ENCODE assay signal across 10 mouse cellular contexts in genomic region chr9:56869552-56869951, GRCm38 (mm10). TPM values are rescaled to one million over a fixed set of nuclear protein-coding genes. Genes with fewer than 3 reads are reported as not detected.
DNase-seq lines count a peak whose midpoint lies in the region; ATAC-seq and TF ChIP-seq lines count a peak whose summit lies in the region.
"Had no signal": no experiment of that assay in that cellular context is flagged by ENCODE, and none has a peak within 500 bp of the region (broad histone marks: within the 10 kb centered on the region; RNA-seq: fewer than 3 reads in every experiment).

No protein-coding gene starts in this region.

- H3K4me3 ChIP-seq in heart, embryonic 14.5 days (ENCODE audit: control insufficient read depth in 1 of 2, insufficient read depth in 1 of 2, low read depth in 1 of 2, low read length in 2 of 2), result no peak overlapping the region
- no peak overlapping the region for H3K4me3 ChIP-seq in kidney, embryonic 15.5 days (replicated peaks)
- H3K4me3 ChIP-seq in lung, postnatal 0 days (ENCODE audit: low read depth, low read length), result no peak overlapping the region

- peak overlapping the region in 1 of 2 experiments; percentile 96; a peak in 1 of 4 replicates for H3K27ac ChIP-seq in heart, embryonic 14.5 days (replicated peaks in 1 of 2; ENCODE audit: control insufficient read depth in 1 of 2, insufficient read depth in 1 of 2, low read depth in 2 of 2, low read length in 2 of 2)
- H3K27ac ChIP-seq in kidney, embryonic 15.5 days, result peak overlapping the region; percentile 86
- H3K27ac ChIP-seq in lung, postnatal 0 days (ENCODE audit: low read length), result no peak overlapping the region

- H3K27me3 ChIP-seq in heart, embryonic 14.5 days (ENCODE audit: control insufficient read depth, insufficient read depth, low read length), result no peaks in the 10 kb centered on the region
- H3K27me3 ChIP-seq in kidney, embryonic 15.5 days, result no peaks in the 10 kb centered on the region
- H3K27me3 ChIP-seq in lung, postnatal 0 days (replicated peaks; ENCODE audit: insufficient read depth, low read length), result no peaks in the 10 kb centered on the region

- no peak for ATAC-seq in heart, embryonic 14.5 days (ENCODE audit: insufficient number of reproducible peaks, insufficient read depth, low FRiP score, low read depth)
- ATAC-seq in kidney, embryonic 15.5 days (replicated peaks; ENCODE audit: low FRiP score), result no peak
- no peak for ATAC-seq in megakaryocyte, adult 5-6 weeks (ENCODE audit: poor library complexity, severe bottlenecking)
- ATAC-seq in lung, postnatal 0 days, result no peak

- H3K4me1 ChIP-seq in heart, embryonic 14.5 days (ENCODE audit: control insufficient read depth in 2 of 2, insufficient read depth in 2 of 2, low read length in 2 of 2), result peaks cover 75 to 89% of the 10 kb centered on the region in 2 experiments
- H3K4me1 ChIP-seq in kidney, embryonic 15.5 days, result peaks cover 100% of the 10 kb centered on the region
- peaks cover 21% of the 10 kb centered on the region for H3K4me1 ChIP-seq in lung, postnatal 0 days (ENCODE audit: insufficient read depth, low read depth, low read length)

- intact Hi-C loops in left cerebral cortex, postnatal 4 days (cut with DNase I), result no loop called here

- WGBS in heart, embryonic 14.5 days, result 65% methylated on average over 13 of the region's 13 CpGs
- WGBS in kidney, embryonic 15.5 days, result 62% methylated on average over 13 of the region's 13 CpGs
- WGBS in lung, postnatal 0 days, result 51% methylated on average over 13 of the region's 13 CpGs

- TF ChIP-seq CTCF in lung, postnatal 0 days (IDR thresholded peaks at IDR 0.05), result no peak

- no peak overlapping the region for H3K4me2 ChIP-seq in heart, embryonic 14.5 days (ENCODE audit: low read length)
- 0 out of 2 replicates have a peak overlapping the region, but pooled peaks have one; percentile 30 for H3K4me2 ChIP-seq in kidney, embryonic 15.5 days
- H3K4me2 ChIP-seq in lung, postnatal 0 days (replicated peaks; ENCODE audit: low read depth, low read length), result no peak overlapping the region

- H3K9ac ChIP-seq in heart, embryonic 14.5 days (ENCODE audit: low read length), result peak overlapping the region; percentile 6; the same call in 1 of the 2 replicates
- H3K9ac ChIP-seq in kidney, embryonic 15.5 days, result no peak overlapping the region
- no peak overlapping the region for H3K9ac ChIP-seq in lung, postnatal 0 days (replicated peaks; ENCODE audit: low read depth)

- no peak for TF ChIP-seq EP300 in lung, postnatal 0 days (IDR thresholded peaks at IDR 0.05)

- H3K9me3 ChIP-seq in heart, embryonic 14.5 days (ENCODE audit: control insufficient read depth, low read length), result no peaks in the 10 kb centered on the region
- H3K9me3 ChIP-seq in kidney, embryonic 15.5 days (replicated peaks), result no peaks in the 10 kb centered on the region
- no peaks in the 10 kb centered on the region for H3K9me3 ChIP-seq in lung, postnatal 0 days (ENCODE audit: low read length)

- peaks cover 4% of the 10 kb centered on the region; the same call in 1 of the 2 replicates for H3K36me3 ChIP-seq in heart, embryonic 14.5 days (ENCODE audit: control insufficient read depth, insufficient read depth, low read length)
- H3K36me3 ChIP-seq in kidney, embryonic 15.5 days, result no peaks in the 10 kb centered on the region
- no peaks in the 10 kb centered on the region for H3K36me3 ChIP-seq in lung, postnatal 0 days (ENCODE audit: insufficient read depth, low read length)

- no peak for DNase-seq in heart, postnatal 4 days
- DNase-seq in fat pad, adult 2 months (ENCODE audit: extremely low read depth, low read depth, low spot score), result peak; percentile 39
- peak; percentile 60 for DNase-seq in left cerebral cortex, postnatal 4 days
- DNase-seq in cerebellum, adult 11-12 months, result no peak
- DNase-seq in lung, postnatal 0 days (ENCODE audit: low spot score), result no peak
- DNase-seq: adrenal gland, adult 8-10 months had no signal

RNA-seq across cellular contexts. Expression of gene Cspg4, which starts 4.7 kb away (rescaled TPM):
- 23.0 and 24.3 TPM in 2 replicates for polyA plus RNA-seq in heart, embryonic 14.5 days (2014; fragmentation: Nextera tagmentation; extraction: Ambion mirVana)
- total RNA-seq in heart, postnatal 4 days (2021), result 10 to 100 TPM; 55.6 to 56.6 TPM
- polyA plus RNA-seq in kidney, embryonic 15.5 days (2015; fragmentation: Nextera tagmentation; extraction: Ambion mirVana), result 25.0 and 26.5 TPM in 2 replicates
- total RNA-seq in left cerebral cortex, postnatal 4 days (2021), result 10 to 100 TPM; 21.8 to 23.7 TPM
- total RNA-seq in megakaryocyte, adult 5-6 weeks (2015), result not detected in 2 replicates
- not detected in 2 replicates for total RNA-seq in megakaryocyte, adult 5-6 weeks (2017)
- polyA plus RNA-seq in lung, postnatal 0 days (2015; fragmentation: Nextera tagmentation; extraction: Ambion mirVana), result 9.1 and 10.4 TPM in 2 replicates
- total RNA-seq: neutrophil, adult 5-6 weeks had no signal

RNA-seq across cellular contexts. Expression of gene Odf3l1, which starts 5.1 kb away (rescaled TPM):
- 0.50 and 0.72 TPM in 2 replicates for polyA plus RNA-seq in heart, embryonic 14.5 days (2014; fragmentation: Nextera tagmentation; extraction: Ambion mirVana)
- under 1 TPM in 1 of 2 experiments, not detected in 1; 0.43 TPM for total RNA-seq in heart, postnatal 4 days (2021)
- 0.17 and 0.22 TPM in 2 replicates for polyA plus RNA-seq in kidney, embryonic 15.5 days (2015; fragmentation: Nextera tagmentation; extraction: Ambion mirVana)
- total RNA-seq in left cerebral cortex, postnatal 4 days (2021), result not detected
- not detected in 2 replicates for total RNA-seq in megakaryocyte, adult 5-6 weeks (2015)
- total RNA-seq in megakaryocyte, adult 5-6 weeks (2017), result not detected in 2 replicates
- 0.30 TPM in 1 of 2 replicates, not detected in the other for polyA plus RNA-seq in lung, postnatal 0 days (2015; fragmentation: Nextera tagmentation; extraction: Ambion mirVana)
- total RNA-seq: neutrophil, adult 5-6 weeks had no signal

RNA-seq across cellular contexts. Expression of gene Snx33, which starts 58.6 kb away (rescaled TPM):
- polyA plus RNA-seq in heart, embryonic 14.5 days (2014; fragmentation: Nextera tagmentation; extraction: Ambion mirVana), result 5.5 and 5.9 TPM in 2 replicates
- total RNA-seq in heart, postnatal 4 days (2021), result 10 to 100 TPM; 11.7 to 13.9 TPM
- 9.2 and 10.5 TPM in 2 replicates for polyA plus RNA-seq in kidney, embryonic 15.5 days (2015; fragmentation: Nextera tagmentation; extraction: Ambion mirVana)
- 1 to 10 TPM; 3.1 to 3.8 TPM for total RNA-seq in left cerebral cortex, postnatal 4 days (2021)
- 3.6 and 4.0 TPM in 2 replicates for total RNA-seq in megakaryocyte, adult 5-6 weeks (2015)
- 2.2 and 3.1 TPM in 2 replicates for total RNA-seq in megakaryocyte, adult 5-6 weeks (2017)
- 8.7 and 8.9 TPM in 2 replicates for polyA plus RNA-seq in lung, postnatal 0 days (2015; fragmentation: Nextera tagmentation; extraction: Ambion mirVana)

Comparison
In these comparisons a context has a peak if more than half of its experiments do, and no peak if none do; other contexts are left out.
1. DNase-seq: peak in fat pad, adult 2 months (single experiment) and left cerebral cortex, postnatal 4 days (single experiment); none in heart, postnatal 4 days (single experiment), cerebellum, adult 11-12 months (single experiment) and lung, postnatal 0 days (single experiment).
2. RNA of gene Cspg4, which starts 4.7 kb away (total RNA-seq): 55.6 to 56.6 TPM in heart, postnatal 4 days and 21.8 to 23.7 TPM in left cerebral cortex, postnatal 4 days; not detected in megakaryocyte, adult 5-6 weeks; every median in the first group is over 10 times any median in the second.